Mouse (Mus musculus) adrenal gland, adult 18-20 months (tissue): ENCODE measurements around the gene Gm1043. TPM values are rescaled to one million over a fixed set of nuclear protein-coding genes. Genes with fewer than 3 reads are reported as not detected.

Experiments used
- DNase-seq, 2 experiments: peaks; one replicate each; pipeline ENCODE4 v3.0.0; 2021 to 2022; ENCODE audit warnings: low spot score in 2 of 2
- total RNA-seq, 2 experiments: library from RNA; stranded (reverse); gene quantifications; 1 replicate in 1 of 2; 2 replicates in 1 of 2; pipeline ENCODE4 v1.2.3; 2021

Gene Gm1043
- total RNA-seq, 2 experiments from 2014 or later = 0.40 to 0.51 TPM

- no peak for DNase-seq
Measured at GRCm38 (mm10) chr5:37242360-37243168, 157.4 kb downstream of the Gm1043 start.

- DNase-seq = peak; percentile 65 to 73
Measured at GRCm38 (mm10) chr5:37243169-37243886, 158.2 kb downstream of the Gm1043 start.

- DNase-seq = no peak
Measured at GRCm38 (mm10) chr5:37244161-37244560, 159.0 kb downstream of the Gm1043 start.

- no peak for DNase-seq
Measured at GRCm38 (mm10) chr5:37244666-37245242, 159.6 kb downstream of the Gm1043 start.

GRCm38 (mm10) chr5:37245651-37246050, 160.5 kb downstream of the Gm1043 start:
- peak in 1 of 2 experiments; percentile 35 for DNase-seq

GRCm38 (mm10) chr5:37246138-37246910, 161.2 kb downstream of the Gm1043 start:
- no peak for DNase-seq

- DNase-seq = no peak
Measured at GRCm38 (mm10) chr5:37247456-37247855, 162.3 kb downstream of the Gm1043 start.

- DNase-seq = no peak
Measured at GRCm38 (mm10) chr5:37248870-37249269, 163.7 kb downstream of the Gm1043 start.

- no peak for DNase-seq
Measured at GRCm38 (mm10) chr5:37251596-37251995, 166.4 kb downstream of the Gm1043 start.

- DNase-seq = no peak
Measured at GRCm38 (mm10) chr5:37252101-37252804, 167.1 kb downstream of the Gm1043 start.

GRCm38 (mm10) chr5:37254523-37254922, 169.4 kb downstream of the Gm1043 start:
- DNase-seq = no peak

GRCm38 (mm10) chr5:37256823-37257222, 171.7 kb downstream of the Gm1043 start:
- no peak for DNase-seq

- peak in 1 of 2 experiments; percentile 36 for DNase-seq
Measured at GRCm38 (mm10) chr5:37257243-37257642, 172.1 kb downstream of the Gm1043 start.

GRCm38 (mm10) chr5:37261734-37262133, 176.6 kb downstream of the Gm1043 start:
- DNase-seq = no peak

GRCm38 (mm10) chr5:37263816-37264215, 178.6 kb downstream of the Gm1043 start:
- DNase-seq = peak; percentile 36 to 43

Other genes starting within 250 kb of the Gm1043 start
- gene Ppp2r2c, start 216.9 kb upstream of the Gm1043 start, total RNA-seq = 1 to 10 TPM; 4.4 to 6.9 TPM
- gene Wfs1, start 96.2 kb upstream of the Gm1043 start, total RNA-seq = 100 to 1,000 TPM in 1 of 2 experiments, 10 to 100 TPM in 1; 28.0 to 133 TPM
- 10 to 100 TPM in 1 of 2 experiments, 1 to 10 TPM in 1; 8.2 to 10.5 TPM for gene Crmp1, start 156.6 kb downstream of the Gm1043 start, total RNA-seq